Mouse (Mus musculus) limb, embryonic 12.5 days (tissue): ENCODE results near the gene Sync. TPM values are rescaled to one million over a fixed set of nuclear protein-coding genes. Genes with fewer than 3 reads are reported as not detected.

Source experiments
- ATAC-seq: fragments of 200-750 bp; cut with Nextera tagmentation; 2 replicates; pipeline ENCODE4 v1.8.0; 2017; ENCODE audit warnings: low read depth, moderate TSS enrichment; ENCODE audit not compliant: insufficient number of reproducible peaks, insufficient read depth, low FRiP score, low TSS enrichment
- H3K27ac ChIP-seq: fragments of 300-500 bp; sonication (generic); 2 replicates; pipeline ENCODE4 v1.5.1; 2016; ENCODE audit warnings: mild to moderate bottlenecking, moderate library complexity
- H3K27me3 ChIP-seq: fragments of 300-500 bp; sonication (generic); 2 replicates; pipeline ENCODE4 v1.6.1; 2016; ENCODE audit warnings: mild to moderate bottlenecking, moderate library complexity
- H3K36me3 ChIP-seq: fragments of 300-500 bp; sonication (generic); 2 replicates; pipeline ENCODE4 v1.6.1; 2016; ENCODE audit warnings: mild to moderate bottlenecking, moderate library complexity
- H3K4me1 ChIP-seq: fragments of 300-500 bp; sonication (generic); replicated peaks from 2 replicates; pipeline ENCODE4 v1.6.1; 2016
- H3K4me2 ChIP-seq: fragments of 300-500 bp; sonication (generic); 2 replicates; pipeline ENCODE4 v1.6.1; 2016; ENCODE audit warnings: mild to moderate bottlenecking, moderate library complexity
- H3K4me3 ChIP-seq: fragments of 300-500 bp; sonication (generic); replicated peaks from 2 replicates; pipeline ENCODE4 v1.5.1; 2016; ENCODE audit warnings: mild to moderate bottlenecking
- H3K9ac ChIP-seq: fragments of 300-500 bp; sonication (generic); replicated peaks from 2 replicates; pipeline ENCODE4 v1.6.1; 2016; ENCODE audit warnings: mild to moderate bottlenecking, moderate library complexity
- H3K9me3 ChIP-seq: fragments of 300-500 bp; sonication (generic); 2 replicates; pipeline ENCODE4 v1.6.1; 2016; ENCODE audit warnings: mild to moderate bottlenecking, moderate library complexity
- WGBS: fragments of 180-500 bp; shearing (Covaris S2); methylation state at CpG from one replicate; pipeline ENCODE4 v1.1.7; 2016; 5-methylcytosine and 5-hydroxymethylcytosine counted together
- polyA plus RNA-seq: library from polyadenylated mRNA; unstranded; fragments of >200 nt; fragmentation: Nextera tagmentation; extraction: Ambion mirVana; gene quantifications from 2 replicates; pipeline ENCODE4 v1.2.1, GENCODE M21; 2016

Gene Sync
- polyA plus RNA-seq, 1 experiment from 2014 or later, result 1.2 TPM

- WGBS, result 71% methylated on average over 1 of the region's 1 CpGs
- H3K27me3 ChIP-seq, result no peaks in the 10 kb centered on the region
- no peak overlapping the region for H3K4me3 ChIP-seq
- peaks cover 7% of the 10 kb centered on the region for H3K4me1 ChIP-seq
- no peak overlapping the region for H3K9ac ChIP-seq
- no peak overlapping the region for H3K4me2 ChIP-seq
- H3K27ac ChIP-seq, result no peak overlapping the region
- no peak for ATAC-seq
- H3K36me3 ChIP-seq, result peaks cover 40% of the 10 kb centered on the region
- H3K9me3 ChIP-seq, result 0 out of 2 replicates have a peak, but pooled peaks cover 12% of the 10 kb centered on the region
Measured at GRCm38 (mm10) chr4:129304306-129304705, 16.9 kb downstream of the Sync start.

- Histone ChIP-seq H3K27me3 (no peaks in the 10 kb centered on the region), H3K9me3 (no peaks in the 10 kb centered on the region), H3K36me3 (peaks cover 76% of the 10 kb centered on the region), H3K4me3 (no peak overlapping the region), H3K9ac (no peak overlapping the region), H3K4me2 (no peak overlapping the region), H3K27ac (no peak overlapping the region), H3K4me1 (peaks cover 7% of the 10 kb centered on the region)
- ATAC-seq, result no peak
- WGBS, result 94% methylated on average over 1 of the region's 1 CpGs
Measured at GRCm38 (mm10) chr4:129307936-129308335, 20.5 kb downstream of the Sync start.

GRCm38 (mm10) chr4:129313886-129314285 lies 26.5 kb downstream of the Sync start:
- Histone ChIP-seq H3K36me3 (peaks cover 99% of the 10 kb centered on the region), H3K4me2 (no peak overlapping the region), H3K4me3 (no peak overlapping the region), H3K4me1 (no peaks in the 10 kb centered on the region), H3K27ac (no peak overlapping the region), H3K9ac (no peak overlapping the region), H3K27me3 (no peaks in the 10 kb centered on the region), H3K9me3 (no peaks in the 10 kb centered on the region)
- WGBS, result 89% methylated on average over 3 of the region's 3 CpGs
- no peak for ATAC-seq

GRCm38 (mm10) chr4:129320876-129321275 lies 33.5 kb downstream of the Sync start:
- WGBS, result 95% methylated on average over 1 of the region's 1 CpGs
- H3K9me3 ChIP-seq, result no peaks in the 10 kb centered on the region
- H3K4me3 ChIP-seq, result no peak overlapping the region
- no peak overlapping the region for H3K27ac ChIP-seq
- H3K36me3 ChIP-seq, result peaks cover 92% of the 10 kb centered on the region
- H3K4me1 ChIP-seq, result no peaks in the 10 kb centered on the region
- no peak overlapping the region for H3K4me2 ChIP-seq
- H3K9ac ChIP-seq, result no peak overlapping the region
- no peak for ATAC-seq
- no peaks in the 10 kb centered on the region for H3K27me3 ChIP-seq

GRCm38 (mm10) chr4:129322042-129322441 lies 34.6 kb downstream of the Sync start:
- Histone ChIP-seq H3K27me3 (no peaks in the 10 kb centered on the region), H3K9ac (no peak overlapping the region), H3K4me3 (no peak overlapping the region), H3K27ac (no peak overlapping the region), H3K4me2 (no peak overlapping the region), H3K4me1 (no peaks in the 10 kb centered on the region), H3K36me3 (peaks cover 92% of the 10 kb centered on the region), H3K9me3 (no peaks in the 10 kb centered on the region)
- no peak for ATAC-seq
- 95% methylated on average over 5 of the region's 5 CpGs for WGBS

GRCm38 (mm10) chr4:129323491-129323890 lies 36.1 kb downstream of the Sync start:
- 94% methylated on average over 1 of the region's 1 CpGs for WGBS
- Histone ChIP-seq H3K36me3 (peaks cover 92% of the 10 kb centered on the region), H3K9ac (no peak overlapping the region), H3K4me2 (no peak overlapping the region), H3K4me3 (no peak overlapping the region), H3K9me3 (no peaks in the 10 kb centered on the region), H3K4me1 (no peaks in the 10 kb centered on the region), H3K27ac (no peak overlapping the region), H3K27me3 (no peaks in the 10 kb centered on the region)
- ATAC-seq, result no peak

GRCm38 (mm10) chr4:129324756-129325155 lies 37.3 kb downstream of the Sync start:
- no peak for ATAC-seq
- Histone ChIP-seq H3K4me1 (no peaks in the 10 kb centered on the region), H3K27ac (no peak overlapping the region), H3K36me3 (peaks cover 90% of the 10 kb centered on the region), H3K4me3 (no peak overlapping the region), H3K27me3 (no peaks in the 10 kb centered on the region), H3K9ac (no peak overlapping the region), H3K9me3 (no peaks in the 10 kb centered on the region), H3K4me2 (no peak overlapping the region)
- WGBS, result 83% methylated on average over 1 of the region's 1 CpGs

GRCm38 (mm10) chr4:129326191-129326590 lies 38.8 kb downstream of the Sync start:
- H3K9me3 ChIP-seq, result no peaks in the 10 kb centered on the region
- 82% methylated on average over 1 of the region's 1 CpGs for WGBS
- H3K36me3 ChIP-seq, result peaks cover 90% of the 10 kb centered on the region
- no peak for ATAC-seq
- H3K4me1 ChIP-seq, result no peaks in the 10 kb centered on the region
- no peak overlapping the region for H3K9ac ChIP-seq
- H3K4me3 ChIP-seq, result no peak overlapping the region
- H3K27me3 ChIP-seq, result no peaks in the 10 kb centered on the region
- no peak overlapping the region for H3K4me2 ChIP-seq
- no peak overlapping the region for H3K27ac ChIP-seq

- H3K27me3 ChIP-seq, result no peaks in the 10 kb centered on the region
- no peak for ATAC-seq
- H3K4me3 ChIP-seq, result peak overlapping the region; percentile 96
- peaks cover 21% of the 10 kb centered on the region for H3K4me1 ChIP-seq
- no peak overlapping the region for H3K27ac ChIP-seq
- H3K36me3 ChIP-seq, result peaks cover 56% of the 10 kb centered on the region
- no peaks in the 10 kb centered on the region for H3K9me3 ChIP-seq
- 65% methylated on average over 1 of the region's 1 CpGs for WGBS
- peak overlapping the region; percentile 65 for H3K4me2 ChIP-seq
- H3K9ac ChIP-seq, result 0 out of 2 replicates have a peak overlapping the region, but pooled peaks have one; percentile 31
Measured at GRCm38 (mm10) chr4:129332846-129333245, 45.4 kb downstream of the Sync start.

- no peaks in the 10 kb centered on the region for H3K27me3 ChIP-seq
- peak overlapping the region; percentile 97 for H3K9ac ChIP-seq
- H3K4me3 ChIP-seq, result peak overlapping the region; percentile 96
- H3K9me3 ChIP-seq, result no peaks in the 10 kb centered on the region
- peak overlapping the region; percentile 96 for H3K27ac ChIP-seq
- H3K4me2 ChIP-seq, result peak overlapping the region; percentile 65
- H3K36me3 ChIP-seq, result peaks cover 39% of the 10 kb centered on the region
- H3K4me1 ChIP-seq, result peaks cover 21% of the 10 kb centered on the region
- WGBS, result under 1% methylated on average over 62 of the region's 62 CpGs
- 0 out of 2 replicates have a peak, but pooled peaks have one; percentile 2 for ATAC-seq
Measured at GRCm38 (mm10) chr4:129334677-129335215, 47.3 kb downstream of the Sync start.

- no peaks in the 10 kb centered on the region for H3K9me3 ChIP-seq
- H3K9ac ChIP-seq, result peak within 1 kb of the TSS; percentile 97
- peaks cover 21% of the 10 kb centered on the region for H3K4me1 ChIP-seq
- peak within 1 kb of the TSS; percentile 96 for H3K27ac ChIP-seq
- peak within 1 kb of the TSS; percentile 96 for H3K4me3 ChIP-seq
- under 1% methylated on average over 73 of the region's 73 CpGs for WGBS
- ATAC-seq, result peak; percentile 97
- peaks cover 32% of the 10 kb centered on the region for H3K36me3 ChIP-seq
- H3K27me3 ChIP-seq, result no peaks in the 10 kb centered on the region
- peak within 1 kb of the TSS; percentile 66 for H3K4me2 ChIP-seq
Measured at GRCm38 (mm10) chr4:129335216-129336074, 48.0 kb downstream of the Sync start, which contains the start of the genes Rbbp4 and Zbtb8os. Gene Rbbp4, minus strand, starts transcription at chr4:129335370. Gene Zbtb8os, plus strand, starts transcription at chr4:129335695.
